Mouse (Mus musculus): ENCODE results near the gene Cacna1s.

- TF ChIP-seq EP300 (IDR thresholded peaks at IDR 0.05; ENCODE audit: insufficient read depth, low read depth, low read length) (no peak), CTCF (IDR thresholded peaks at IDR 0.05; ENCODE audit: low read depth, low read length) (no peak), POLR2A (IDR thresholded peaks at IDR 0.05; ENCODE audit: insufficient read depth, low read length) (no peak)
These were observed 83.4 kb downstream of the Cacna1s start for GRCm38 (mm10) chr1:136135777-136136444.

All from ES-Bruce4 (cell line).